Mouse (Mus musculus): ENCODE results near the gene Rph3al.
A peak's percentile ranks its signal among the peaks of the same experiment; 100 is the strongest.

Gene Rph3al

GRCm38 (mm10) chr11:75830386-75830785 is 107.8 kb downstream of the Rph3al start:
- no peak for DNase-seq (ENCODE audit: inconsistent age in 2 of 2, low spot score in 1 of 2)

- DNase-seq (ENCODE audit: inconsistent age in 2 of 2, low spot score in 1 of 2), result no peak
These were observed 110.8 kb downstream of the Rph3al start for GRCm38 (mm10) chr11:75827414-75827813.

- DNase-seq (ENCODE audit: inconsistent age in 2 of 2, low spot score in 1 of 2), result peak; percentile 68 to 84
These were observed 114.7 kb downstream of the Rph3al start for GRCm38 (mm10) chr11:75823506-75823905.

GRCm38 (mm10) chr11:75813085-75813484 is 125.1 kb downstream of the Rph3al start:
- peak; percentile 75 to 89 for DNase-seq (ENCODE audit: inconsistent age in 2 of 2, low spot score in 1 of 2)

- DNase-seq (ENCODE audit: inconsistent age in 2 of 2, low spot score in 1 of 2), result peak; percentile 98 to 99
These were observed 126.3 kb downstream of the Rph3al start for GRCm38 (mm10) chr11:75811900-75812299.

- no peak for DNase-seq (ENCODE audit: inconsistent age in 2 of 2, low spot score in 1 of 2)
These were observed 127.7 kb downstream of the Rph3al start for GRCm38 (mm10) chr11:75810526-75810925.

- peak; percentile 60 to 77 for DNase-seq (ENCODE audit: inconsistent age in 2 of 2, low spot score in 1 of 2)
These were observed 130.7 kb downstream of the Rph3al start for GRCm38 (mm10) chr11:75807486-75807885.

- no peak for DNase-seq (ENCODE audit: inconsistent age in 2 of 2, low spot score in 1 of 2)
These were observed 136.3 kb downstream of the Rph3al start for GRCm38 (mm10) chr11:75801771-75802550.

- DNase-seq (ENCODE audit: inconsistent age in 2 of 2, low spot score in 1 of 2), result no peak
These were observed 136.9 kb downstream of the Rph3al start for GRCm38 (mm10) chr11:75801369-75801768.

GRCm38 (mm10) chr11:75796536-75797246 is 141.5 kb downstream of the Rph3al start:
- DNase-seq (ENCODE audit: inconsistent age in 2 of 2, low spot score in 1 of 2), result peak in 1 of 2 experiments; percentile 61

GRCm38 (mm10) chr11:75796029-75796445 is 142.2 kb downstream of the Rph3al start, which contains the start of gene Doc2b:
Gene Doc2b (minus strand): TSS chr11:75796049.
- peak; percentile 81 to 86 for DNase-seq (ENCODE audit: inconsistent age in 2 of 2, low spot score in 1 of 2)

GRCm38 (mm10) chr11:75795321-75795636 is 142.9 kb downstream of the Rph3al start:
- peak in 1 of 2 experiments; percentile 82 for DNase-seq (ENCODE audit: inconsistent age in 2 of 2, low spot score in 1 of 2)

GRCm38 (mm10) chr11:75794602-75795320 is 143.5 kb downstream of the Rph3al start:
- peak in 1 of 2 experiments; percentile 61 for DNase-seq (ENCODE audit: inconsistent age in 2 of 2, low spot score in 1 of 2)

- DNase-seq (ENCODE audit: inconsistent age in 2 of 2, low spot score in 1 of 2), result no peak
These were observed 144.9 kb downstream of the Rph3al start for GRCm38 (mm10) chr11:75793351-75793750.

GRCm38 (mm10) chr11:75792535-75792934 is 145.7 kb downstream of the Rph3al start:
- peak in 1 of 2 experiments; percentile 57 for DNase-seq (ENCODE audit: inconsistent age in 2 of 2, low spot score in 1 of 2)

- no peak for DNase-seq (ENCODE audit: inconsistent age in 2 of 2, low spot score in 1 of 2)
These were observed 152.3 kb downstream of the Rph3al start for GRCm38 (mm10) chr11:75785897-75786296.

- no peak for DNase-seq (ENCODE audit: inconsistent age in 2 of 2, low spot score in 1 of 2)
These were observed 154.4 kb downstream of the Rph3al start for GRCm38 (mm10) chr11:75783799-75784198.

- peak; percentile 76 to 94 for DNase-seq (ENCODE audit: inconsistent age in 2 of 2, low spot score in 1 of 2)
These were observed 156.3 kb downstream of the Rph3al start for GRCm38 (mm10) chr11:75781919-75782318.
